In genomic region chr10:121262206-121262605, GRCm38 (mm10) we compare ENCODE assay signal across 11 mouse cellular contexts.
"Had no signal": no experiment of that assay in that cellular context is flagged by ENCODE, and none has a peak within 500 bp of the region (broad histone marks: within the 10 kb centered on the region; RNA-seq: fewer than 3 reads in every experiment).

No protein-coding gene starts in this region.

- DNase-seq: liver; liver, embryonic 13.5 days; liver, postnatal 0 days; lung, adult 18-20 months; lung, adult 2 months; lung, embryonic 14.5 days; lung, postnatal 10 days; lung, postnatal 14 days; lung, postnatal 36 days; lung, postnatal 4 days; midbrain, embryonic 14.5 days had no signal
